Mouse (Mus musculus): ENCODE measurements at regions not wholly inside any gene's neighbourhood (a gene's known extent, or its start where the extent isn't known, plus 50 kb on each side); places are given as distances from the start of the nearest gene placed in this dataset.

DNA sequence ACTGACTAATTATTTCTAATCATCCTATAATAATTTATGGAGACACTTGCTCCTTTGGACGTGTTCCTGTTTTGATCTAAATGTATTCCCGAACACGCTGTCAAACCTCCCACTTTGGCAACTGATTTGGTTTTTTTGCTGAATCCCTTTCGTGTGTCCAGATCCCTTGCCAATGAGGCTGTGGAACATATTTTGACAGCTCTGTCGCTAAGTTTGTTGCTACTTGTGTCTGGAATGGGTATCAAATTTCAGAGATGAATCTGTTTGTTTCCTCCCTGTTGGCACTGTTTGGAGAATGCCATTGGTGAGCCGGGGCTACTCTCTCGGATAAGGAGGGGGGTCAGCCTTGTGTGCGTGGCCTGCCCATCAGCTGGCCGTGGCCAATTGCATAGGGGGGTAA lies 277.2 kb upstream of the Tshz3 start:
- DNase-seq: no peak

DNA sequence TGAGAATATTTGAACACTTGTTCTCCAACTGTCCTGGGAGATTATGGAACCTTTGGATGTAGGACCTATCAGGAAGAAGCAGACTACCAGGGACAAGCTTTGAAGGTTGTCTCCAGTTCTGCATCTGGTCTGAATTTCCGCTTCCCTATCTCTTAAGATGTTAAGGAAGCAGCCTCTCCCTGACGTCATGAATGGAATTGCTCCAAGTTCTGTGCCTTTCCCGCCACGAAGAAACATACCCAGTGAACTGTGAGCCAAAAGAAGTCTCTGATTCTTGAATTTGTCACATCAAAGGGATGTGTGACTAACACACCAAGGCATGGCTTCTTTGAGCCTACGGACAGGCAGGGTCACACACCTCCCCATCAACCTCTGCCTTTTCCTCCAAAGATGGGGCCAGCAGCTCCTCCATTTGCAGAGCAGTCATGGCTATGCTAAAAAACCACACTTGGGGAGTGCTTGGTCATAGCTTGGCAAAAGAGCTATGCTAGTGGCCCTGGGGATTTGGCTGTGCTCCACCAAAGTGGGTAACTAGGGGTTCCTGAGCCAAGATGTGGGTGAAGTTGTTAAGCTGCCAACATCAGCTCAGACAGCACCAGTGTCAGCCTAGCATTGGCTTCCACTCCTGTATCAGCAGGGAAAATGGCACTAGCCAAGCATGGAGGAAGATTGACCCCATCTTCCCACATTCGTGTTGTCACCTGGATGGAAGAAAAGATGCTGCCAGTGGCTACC lies 248.6 kb upstream of the Tshz3 start:
- DNase-seq: peak; percentile 53

DNA sequence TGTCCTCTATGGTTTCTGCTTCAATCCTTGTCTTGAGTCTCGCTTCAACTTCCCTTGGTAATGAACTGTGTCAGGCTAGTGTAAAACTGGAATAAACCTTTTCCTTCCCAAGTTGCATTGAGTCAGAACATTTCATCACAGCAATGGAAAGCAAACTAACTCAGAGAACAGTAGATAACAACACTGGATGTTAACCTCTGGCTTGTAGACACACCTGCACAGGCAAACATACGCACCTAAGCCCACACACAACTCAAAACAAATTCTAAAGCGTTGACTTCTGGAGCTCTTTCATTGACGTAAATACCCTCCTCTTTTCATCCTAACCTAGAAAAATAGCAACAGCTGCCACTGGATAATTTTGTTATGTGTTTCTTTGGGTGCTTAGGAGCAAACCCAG lies 244.1 kb upstream of the Tshz3 start:
- DNase-seq: no peak

DNA sequence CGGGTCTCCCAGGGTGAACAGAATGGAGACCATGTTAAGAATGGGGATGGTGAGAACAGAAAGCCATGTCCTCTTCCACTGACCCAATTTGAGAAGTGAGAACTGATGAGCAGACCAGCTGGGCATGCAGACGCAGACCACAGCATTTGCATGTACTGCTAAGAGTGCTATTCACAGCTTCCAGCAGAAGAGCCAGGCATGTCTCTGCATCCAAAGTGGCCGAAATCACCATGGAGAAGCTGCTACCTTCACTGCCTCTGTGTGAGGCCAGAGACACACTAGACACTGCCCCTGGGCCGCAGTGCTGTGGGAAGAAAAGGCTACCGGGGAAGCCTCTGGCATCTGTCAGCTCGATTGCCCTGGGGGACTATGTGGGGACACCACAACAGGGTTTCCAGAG lies 241.8 kb upstream of the Tshz3 start:
- no peak for DNase-seq

DNA sequence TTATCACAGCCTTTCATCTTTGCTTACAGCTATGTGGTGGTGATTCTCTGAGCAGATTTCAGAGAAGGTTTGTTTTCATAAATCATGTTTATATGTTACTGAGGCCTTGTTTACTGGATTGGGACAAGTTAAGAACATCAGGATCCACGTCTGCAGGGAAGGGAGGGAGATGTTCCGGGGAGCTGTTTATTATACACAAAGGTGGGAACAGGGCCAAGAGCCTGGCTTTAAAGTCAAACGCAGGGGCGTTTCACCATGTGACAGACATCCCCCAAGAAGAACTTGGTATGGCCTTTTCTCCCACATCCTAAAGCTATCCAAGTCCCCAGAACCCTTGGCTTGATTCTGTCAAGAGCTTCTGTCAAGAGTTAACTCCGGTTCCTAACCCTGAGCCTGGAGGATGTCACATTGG lies 235.5 kb upstream of the Tshz3 start:
- DNase-seq: no peak

DNA sequence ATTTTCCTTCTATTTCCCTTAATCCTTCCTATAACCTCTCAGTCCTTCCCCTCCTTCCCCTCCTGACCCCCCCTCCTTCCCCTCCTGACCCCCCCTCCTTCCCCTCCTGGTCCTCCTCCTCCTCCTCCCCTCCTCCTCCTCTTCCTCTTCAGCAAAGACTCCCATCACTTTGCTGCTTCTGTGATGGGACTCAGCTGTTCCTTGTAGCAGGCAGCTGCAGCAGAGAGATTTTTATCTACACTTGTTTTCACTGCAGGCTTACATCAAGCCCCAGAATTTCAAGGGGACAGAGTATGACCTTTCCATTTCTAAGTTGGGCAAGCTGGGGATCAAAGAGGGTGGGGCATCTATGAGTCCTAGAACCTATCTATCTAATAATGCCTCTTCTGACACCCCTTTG lies 228.5 kb upstream of the Tshz3 start:
- DNase-seq: no peak

DNA sequence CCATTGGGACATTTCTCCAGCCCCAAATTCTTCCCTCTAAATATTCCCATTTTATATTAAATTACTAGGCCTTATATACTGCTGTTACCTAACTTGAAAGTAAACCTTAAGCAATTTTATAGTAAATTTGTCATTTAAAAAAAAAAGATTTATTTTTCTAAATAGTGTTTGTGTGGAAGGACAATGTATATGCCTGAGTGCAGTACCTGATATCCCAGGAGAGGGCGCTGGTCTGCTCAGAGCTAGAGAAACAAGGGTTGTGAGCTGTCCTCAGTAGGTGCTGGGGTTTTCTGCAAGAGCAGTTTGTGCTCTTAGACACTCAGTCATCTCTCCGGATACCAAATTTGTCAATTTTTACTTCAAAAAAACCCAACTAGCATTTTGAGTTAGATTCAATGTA lies 224.4 kb upstream of the Tshz3 start:
- DNase-seq: no peak

DNA sequence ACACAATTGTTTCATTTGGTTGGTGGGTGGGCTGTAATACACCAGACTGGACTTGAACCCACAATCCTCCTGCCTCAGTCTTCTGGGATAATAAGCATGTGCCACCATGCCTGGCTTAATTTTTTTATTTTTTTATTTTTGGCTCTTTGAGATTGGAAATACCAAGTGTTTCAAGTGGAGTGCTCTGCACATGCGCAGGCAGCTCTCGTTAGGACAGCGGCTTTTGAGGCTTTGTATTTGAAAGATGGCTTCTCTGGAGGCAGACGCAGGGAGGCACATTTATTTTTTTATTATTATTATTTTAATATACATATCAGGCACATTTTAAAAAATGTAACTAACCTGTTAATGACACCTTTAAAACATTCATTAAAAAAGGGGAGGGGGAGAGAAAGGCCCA lies 221.5 kb upstream of the Tshz3 start:
- no peak for DNase-seq

DNA sequence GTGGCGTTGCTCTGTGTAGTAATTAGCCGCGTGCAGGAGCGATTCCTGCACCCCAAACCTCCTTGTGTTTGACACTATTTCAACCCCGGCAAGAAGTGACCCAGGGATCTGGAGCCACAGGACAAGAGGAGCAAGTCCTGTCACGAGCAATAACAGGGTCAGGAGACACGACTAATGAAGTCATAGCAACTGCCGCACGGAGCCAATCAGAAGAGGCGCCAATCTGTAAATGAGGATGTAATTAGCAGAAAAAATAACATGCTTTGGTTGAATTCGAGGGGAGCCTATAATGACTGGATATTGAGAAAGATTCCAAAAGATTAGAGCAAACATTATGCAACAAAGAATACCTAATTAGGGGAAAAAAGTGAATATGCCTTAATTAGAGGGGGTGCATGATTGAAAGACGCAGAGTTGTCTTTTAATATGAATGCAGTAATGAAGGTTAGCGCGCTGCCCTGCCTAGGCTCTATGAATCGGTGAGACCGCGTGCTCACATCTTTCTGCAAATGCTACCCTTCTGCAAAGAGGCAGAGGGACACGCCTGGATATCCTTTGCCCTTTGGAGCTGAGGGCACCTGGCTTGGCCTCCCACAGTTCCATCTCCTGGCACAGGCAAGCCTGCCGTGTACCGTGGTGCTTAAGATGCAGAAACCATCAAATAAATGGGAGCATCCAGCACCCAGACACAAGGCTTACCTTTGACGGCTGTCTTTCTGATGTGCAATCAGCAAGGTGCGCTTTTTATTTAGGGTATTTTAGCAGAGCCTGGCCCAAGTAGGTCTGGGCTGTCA lies 220.9 kb upstream of the Tshz3 start:
- DNase-seq: no peak

DNA sequence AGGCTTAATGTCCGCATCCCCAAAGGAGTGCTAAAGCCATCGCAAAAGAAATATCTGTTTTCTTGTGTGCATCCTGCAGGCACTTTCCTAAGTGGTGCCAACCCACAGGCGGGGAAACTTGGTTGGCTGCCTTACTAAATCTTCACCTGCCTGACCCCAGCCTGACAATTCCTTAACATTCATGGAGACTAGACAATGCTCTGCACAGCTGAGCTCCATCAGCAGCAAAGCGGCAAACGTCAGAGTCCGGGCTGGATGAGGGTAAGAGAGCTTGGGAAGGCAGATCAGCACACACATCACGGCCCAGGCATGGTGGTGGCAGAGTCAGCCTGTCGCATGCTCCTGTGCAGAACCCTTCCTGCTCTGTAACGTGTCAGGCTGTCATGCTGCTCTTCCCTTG lies 209.8 kb upstream of the Tshz3 start:
- no peak for DNase-seq

DNA sequence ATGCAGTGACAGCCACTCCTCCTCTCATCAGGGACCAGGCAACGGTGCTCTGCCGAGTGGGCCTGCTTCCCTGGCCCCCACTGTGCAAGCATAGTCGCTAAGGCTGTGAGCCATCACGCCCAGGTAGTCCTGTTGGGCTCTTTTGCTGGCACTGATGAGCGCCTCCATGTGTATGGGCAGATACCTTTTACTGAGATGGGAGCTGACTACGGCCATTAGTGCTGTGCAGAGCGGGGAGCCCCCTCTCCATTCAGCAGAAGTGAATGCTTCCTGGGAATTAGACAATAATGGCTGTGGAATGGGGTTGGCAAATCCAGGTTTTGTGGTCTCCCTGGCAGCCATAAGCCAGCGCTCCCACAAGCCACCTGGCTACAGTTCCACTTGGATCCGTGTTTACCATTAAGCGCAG lies 206.7 kb upstream of the Tshz3 start:
- no peak for DNase-seq

DNA sequence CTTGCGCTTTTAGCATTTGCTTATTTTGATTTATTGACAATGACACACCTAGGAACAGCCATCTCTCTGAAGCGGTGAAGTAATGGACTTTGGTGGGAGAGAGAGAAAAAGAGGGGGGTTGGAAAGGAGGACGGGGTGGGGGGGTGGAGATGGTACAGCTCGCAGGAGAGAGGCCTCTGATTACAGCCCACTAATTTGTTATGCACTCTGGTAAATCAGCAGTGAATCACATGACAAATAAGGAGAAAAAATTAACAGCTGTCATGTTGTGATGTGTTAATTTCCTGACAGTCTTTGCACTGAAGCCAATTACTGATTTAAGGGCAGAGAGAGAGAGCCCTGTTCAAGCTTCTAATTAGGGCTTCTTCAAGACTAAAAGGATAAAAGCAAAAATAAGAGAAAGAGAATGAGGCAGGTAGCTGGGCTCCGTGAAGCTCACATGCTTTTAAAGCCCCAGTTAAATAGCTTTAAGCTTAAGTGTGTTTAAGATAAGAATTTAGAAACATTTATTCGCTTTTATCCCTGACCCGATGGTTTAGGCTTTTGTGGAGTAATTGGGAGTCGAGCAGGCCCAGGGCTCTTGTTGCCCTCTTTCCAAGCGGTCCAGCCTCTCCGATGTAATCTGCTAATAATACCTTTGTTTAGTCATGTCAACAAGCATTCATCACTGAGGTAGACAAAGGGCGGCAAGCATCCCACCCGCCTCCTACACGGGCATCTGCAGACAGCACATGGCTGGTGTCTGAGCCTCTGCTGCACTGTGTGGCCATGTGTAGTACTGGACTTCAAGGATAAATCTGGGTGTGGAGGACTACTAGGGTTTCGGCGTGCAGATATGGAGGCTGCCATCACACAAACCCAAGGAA lies 193.7 kb upstream of the Tshz3 start:
- no peak for DNase-seq

DNA sequence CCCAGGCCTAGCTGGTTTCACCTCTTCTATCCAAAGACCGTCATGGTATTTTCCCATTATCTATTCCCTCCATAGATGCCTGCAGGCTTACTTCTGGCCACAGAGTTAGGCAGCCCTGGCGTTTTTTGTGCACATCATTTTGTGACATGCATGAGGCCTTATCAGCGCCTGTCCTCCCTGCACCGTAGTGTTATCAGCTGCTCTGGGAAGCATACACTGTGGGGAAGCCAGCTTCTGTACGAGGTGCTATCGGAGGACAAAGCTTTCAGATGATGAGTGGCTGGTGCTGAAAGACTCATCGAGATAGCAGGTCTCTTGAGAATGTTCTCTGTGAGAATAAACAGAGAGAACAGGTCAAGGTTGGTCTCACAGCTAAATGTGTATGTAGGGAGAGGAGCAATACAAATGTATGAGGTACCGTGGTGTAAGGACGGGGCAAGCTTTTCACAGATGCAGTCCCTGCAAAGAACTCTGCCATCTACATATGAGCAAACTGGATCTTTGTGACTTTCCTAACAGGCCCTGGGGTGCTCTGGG lies 190.0 kb upstream of the Tshz3 start:
- DNase-seq: no peak

DNA sequence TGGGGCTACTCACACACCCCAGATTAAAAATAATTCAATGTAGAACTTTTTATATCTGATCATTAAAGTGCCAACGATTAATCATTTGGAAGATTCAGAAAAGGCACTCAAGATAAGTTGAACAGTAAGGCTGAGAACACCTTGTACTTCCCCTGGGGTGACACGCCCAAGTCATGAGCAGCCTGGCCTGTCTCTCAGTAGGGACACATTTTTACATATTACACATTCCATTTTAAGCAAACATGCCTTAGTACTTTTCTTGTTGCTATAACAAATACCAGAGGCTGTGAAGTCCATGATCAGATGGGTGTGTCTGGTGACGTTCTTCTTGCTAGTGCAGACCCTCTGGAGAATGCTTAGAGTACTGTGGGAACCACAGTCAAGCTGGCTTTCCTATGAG lies 184.2 kb upstream of the Tshz3 start:
- DNase-seq: no peak

DNA sequence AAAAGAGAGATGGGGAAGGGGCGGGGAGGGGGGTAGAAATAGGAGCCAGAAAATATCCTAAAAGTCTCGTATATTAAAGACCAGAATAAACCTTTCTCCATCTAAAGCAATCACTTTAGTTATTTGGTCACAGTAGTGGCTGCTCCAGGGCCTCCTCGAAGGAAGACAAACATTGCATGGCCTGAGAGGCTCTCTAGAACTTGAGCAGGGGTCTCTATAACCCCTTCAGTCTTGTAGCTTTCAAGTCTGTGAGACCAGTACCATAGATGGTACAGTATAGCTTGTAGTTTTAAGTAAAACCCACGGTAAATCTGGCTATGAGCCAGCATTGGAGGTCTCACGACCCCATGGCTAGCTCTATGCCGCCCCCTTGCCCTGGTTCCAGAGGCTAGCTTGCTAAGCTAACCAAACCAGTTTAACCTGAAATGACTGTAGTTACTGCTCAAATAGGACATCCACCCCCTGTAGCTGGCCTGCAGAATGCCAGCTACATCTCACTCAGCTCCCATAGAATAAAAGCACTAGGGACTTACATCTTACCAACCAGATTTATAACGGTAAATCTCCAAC lies 181.7 kb upstream of the Tshz3 start:
- DNase-seq: no peak

DNA sequence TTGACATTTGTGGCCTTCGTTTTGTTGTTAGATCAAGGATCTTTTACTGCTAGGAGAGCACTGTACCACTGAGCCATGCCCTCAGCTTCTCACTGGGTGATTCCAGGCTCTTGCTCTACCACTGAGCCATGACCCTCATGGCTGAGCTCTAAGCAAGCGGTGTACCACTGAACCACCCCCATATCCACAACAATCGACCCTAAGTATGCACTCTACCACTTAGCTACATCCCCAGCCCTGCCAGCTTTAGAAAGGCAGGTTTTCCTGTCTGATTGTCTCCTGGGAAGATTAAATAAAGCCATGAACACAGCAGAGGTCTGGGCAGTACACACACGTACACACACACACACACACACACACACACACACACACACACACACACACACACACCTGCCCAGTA lies 178.9 kb upstream of the Tshz3 start:
- DNase-seq: no peak

DNA sequence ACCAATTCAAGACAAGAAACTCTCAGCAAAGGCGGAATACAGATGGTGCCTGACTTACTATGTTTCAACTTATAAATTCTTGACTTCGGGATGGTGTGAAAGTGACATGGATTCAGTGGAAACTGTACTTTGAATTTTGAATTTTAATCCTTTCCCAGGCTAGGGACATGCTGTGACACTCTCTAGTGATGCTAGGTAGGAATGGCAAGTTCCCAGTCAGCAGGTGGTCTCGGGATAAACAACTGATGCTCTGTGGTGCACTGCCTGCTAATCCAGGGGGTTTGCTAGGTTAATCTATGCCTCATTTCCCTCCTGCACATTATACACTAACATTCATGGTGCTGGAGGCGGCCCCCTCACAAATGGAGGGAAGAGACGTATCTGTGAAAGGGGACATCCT lies 175.0 kb upstream of the Tshz3 start:
- DNase-seq: no peak

DNA sequence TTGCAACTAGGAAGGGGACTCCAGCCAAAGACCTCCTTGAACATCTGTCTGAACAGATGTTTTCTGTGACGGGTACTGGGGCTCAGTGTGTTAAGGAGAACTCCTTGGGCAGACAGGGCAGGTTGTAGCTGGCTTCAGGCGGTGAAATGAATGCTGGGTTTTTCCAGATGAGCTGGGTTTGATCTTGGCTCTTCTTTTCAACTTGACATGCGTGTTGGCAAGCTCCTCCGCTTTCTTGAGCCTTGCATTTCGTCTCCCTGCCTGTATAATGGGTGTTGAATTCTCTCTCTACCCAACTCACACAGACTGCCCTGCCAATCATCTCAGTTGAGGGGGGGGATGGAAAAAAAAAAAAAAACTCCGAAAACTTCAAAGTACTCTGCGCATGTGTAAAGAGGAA lies 171.8 kb upstream of the Tshz3 start:
- DNase-seq: no peak

DNA sequence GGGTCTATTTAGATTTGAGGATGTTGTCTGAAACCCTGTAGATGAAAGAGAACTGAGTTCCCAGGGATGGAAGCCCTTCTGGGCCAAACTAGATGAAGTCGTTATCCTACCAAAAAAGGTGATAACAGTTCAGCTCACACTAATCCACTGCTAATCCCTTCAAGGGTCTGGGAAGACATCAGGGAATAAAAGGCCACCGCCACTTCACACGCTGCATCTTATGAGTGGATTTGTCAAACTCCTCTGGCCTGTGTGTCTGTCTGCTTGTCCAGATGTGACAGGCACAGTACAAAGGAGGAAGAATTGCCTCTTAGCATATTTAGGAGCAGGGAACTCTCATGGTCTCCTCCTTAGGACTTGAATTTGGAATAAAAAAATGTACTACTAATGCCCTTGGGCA lies 171.2 kb upstream of the Tshz3 start:
- DNase-seq: no peak

DNA sequence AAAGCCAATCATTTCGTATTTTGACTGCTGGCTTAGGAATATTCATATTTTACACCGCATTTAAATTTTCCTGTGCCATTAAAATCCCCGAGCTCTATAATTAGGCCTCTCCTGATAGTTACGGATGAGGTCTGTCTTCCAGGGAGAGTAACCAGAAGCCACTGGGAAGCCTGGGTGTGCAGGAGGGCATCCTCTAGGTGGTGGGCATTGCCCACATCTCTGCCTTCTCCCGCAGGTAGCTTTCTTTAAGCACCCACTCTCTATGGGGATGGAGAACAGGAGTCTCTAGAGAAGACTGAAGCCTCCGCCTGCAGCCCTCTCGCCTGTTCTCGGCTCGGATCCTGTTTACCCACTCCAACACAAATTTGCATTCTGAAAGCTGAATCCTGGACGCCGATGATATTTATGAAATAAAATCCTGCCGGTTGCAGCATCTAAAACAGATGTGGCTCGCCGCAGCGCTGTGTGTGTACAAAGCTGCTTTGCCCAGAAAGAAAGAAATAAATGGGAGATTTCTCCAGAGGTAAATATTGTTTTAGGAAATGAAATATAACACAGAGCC lies 168.3 kb upstream of the Tshz3 start:
- no peak for DNase-seq

DNA sequence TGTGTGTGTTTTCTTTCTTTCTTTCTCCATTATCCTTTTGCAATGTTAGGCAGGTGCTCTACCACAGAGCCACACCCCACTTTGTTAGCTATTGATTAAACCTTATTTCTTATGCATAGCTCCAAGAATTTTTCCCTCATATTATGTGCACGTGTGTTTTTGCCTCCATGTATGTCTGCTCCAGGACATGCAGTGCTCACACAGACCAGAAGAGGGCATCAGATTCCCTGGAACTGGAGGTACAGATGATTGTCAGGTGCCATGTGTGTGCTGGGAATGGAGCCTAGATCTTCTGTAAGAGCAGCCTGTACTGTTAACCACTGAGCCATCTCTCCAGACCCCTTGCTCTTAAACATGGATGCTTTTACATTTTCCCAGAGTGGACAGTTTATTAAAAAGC lies 166.4 kb upstream of the Tshz3 start:
- DNase-seq: no peak

DNA sequence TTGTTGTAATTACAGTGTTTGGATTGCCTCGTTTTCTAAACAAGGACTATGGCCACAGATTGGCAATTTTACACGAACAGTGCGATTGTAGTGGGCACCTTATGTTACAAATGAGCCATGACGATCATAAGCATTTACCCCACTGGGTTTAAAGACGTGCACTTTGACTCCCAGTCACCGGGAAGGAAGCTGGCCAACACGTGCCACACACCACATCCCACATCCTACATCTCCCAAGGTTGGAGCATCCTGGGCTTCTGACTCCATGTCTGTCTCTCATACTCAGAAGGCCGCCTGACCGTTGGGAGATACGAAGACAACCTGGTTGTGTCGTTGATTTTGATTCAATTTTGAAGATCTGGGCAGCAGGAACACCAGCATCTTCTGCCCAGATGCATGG lies 159.8 kb upstream of the Tshz3 start:
- no peak for DNase-seq

DNA sequence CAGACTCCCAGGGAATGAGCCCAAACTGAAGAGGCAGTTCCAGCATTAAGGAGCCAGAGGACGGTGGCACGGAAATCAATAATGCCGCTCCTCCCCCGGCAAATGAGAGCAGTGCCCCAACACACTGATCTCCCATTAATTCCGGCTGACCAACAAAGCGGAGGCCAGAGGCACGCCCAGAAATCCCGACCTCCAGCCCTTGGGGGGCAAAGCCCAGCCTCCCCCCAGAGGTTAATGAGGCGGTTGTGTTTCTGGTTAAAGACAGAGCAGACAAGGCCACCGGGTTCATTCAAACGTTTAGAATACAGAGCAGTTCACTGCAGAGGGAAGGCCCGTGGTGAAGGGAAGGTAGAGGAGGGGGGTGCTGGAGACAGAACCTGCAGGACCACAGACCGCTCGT lies 149.9 kb upstream of the Tshz3 start:
- no peak for DNase-seq

All from right cerebral cortex, postnatal 14 days (tissue).